Mouse (Mus musculus): ENCODE measurements around the gene Abcc4. TPM values are rescaled to one million over a fixed set of nuclear protein-coding genes. Genes with fewer than 3 reads are reported as not detected.

The Abcc4 gene
- polyA plus RNA-seq, 1 experiment from 2014 or later, result 2.0 TPM

Small RNA genes within 50 kb of the gene (microRNA-seq; reads per million reads assigned to microRNA genes)
- not detected for gene Mir6391

Other genes starting within 250 kb of the Abcc4 start
- 1.2 and 1.7 TPM in 2 replicates for gene Cldn10, start 81.7 kb upstream of the Abcc4 start, polyA plus RNA-seq (2014; fragmentation: Nextera tagmentation; extraction: Ambion mirVana)
- gene Dzip1, start 219.2 kb upstream of the Abcc4 start, polyA plus RNA-seq (2014; fragmentation: Nextera tagmentation; extraction: Ambion mirVana), result 90.3 and 130 TPM in 2 replicates
- 21.7 and 25.0 TPM in 2 replicates for gene Dnajc3, start 231.8 kb upstream of the Abcc4 start, polyA plus RNA-seq (2014; fragmentation: Nextera tagmentation; extraction: Ambion mirVana)